Mouse (Mus musculus) lung, postnatal 0 days (tissue): Measurements from ENCODE around the gene Ifit1bl2. TPM values are rescaled to one million over a fixed set of nuclear protein-coding genes. Genes with fewer than 3 reads are reported as not detected.
"Not testable (repeated sequence)": the region's sequence is repeated elsewhere in the genome, so short reads cannot be mapped to it uniquely, and the experiment has no call there.

Experiments used
- ATAC-seq: fragments of 200-750 bp; cut with Nextera tagmentation; 2 replicates; pipeline ENCODE4 v1.8.0; 2017; ENCODE audit warnings: moderate library complexity
- DNase-seq: peaks from one replicate; pipeline ENCODE4 v3.0.0-alpha.2; 2016; ENCODE audit warnings: low spot score
- H3K27ac ChIP-seq: fragments of 300-500 bp; sonication (generic); 2 replicates; pipeline ENCODE4 v1.5.1; 2014; ENCODE audit warnings: antibody characterized with exemption, mild to moderate bottlenecking, low read length, mixed read lengths
- H3K27me3 ChIP-seq: fragments of 300-500 bp; sonication (generic); replicated peaks from 2 replicates; pipeline ENCODE4 v1.6.1; 2014; ENCODE audit warnings: low read length, mixed read lengths; ENCODE audit not compliant: insufficient read depth
- H3K36me3 ChIP-seq: fragments of 300-500 bp; sonication (generic); 2 replicates; pipeline ENCODE4 v1.6.1; 2014; ENCODE audit warnings: low read length, mixed read lengths; ENCODE audit not compliant: insufficient read depth
- H3K4me1 ChIP-seq: fragments of 300-500 bp; sonication (generic); 2 replicates; pipeline ENCODE4 v1.6.1; 2014; ENCODE audit warnings: antibody characterized with exemption, low read depth, low read length, mixed read lengths; ENCODE audit not compliant: insufficient read depth
- H3K4me2 ChIP-seq: fragments of 300-500 bp; sonication (generic); replicated peaks from 2 replicates; pipeline ENCODE4 v1.6.1; 2014; ENCODE audit warnings: low read depth, mild to moderate bottlenecking, low read length, moderate library complexity, mixed read lengths
- H3K4me3 ChIP-seq: fragments of 300-500 bp; sonication (generic); 2 replicates; pipeline ENCODE4 v1.5.1; 2014; ENCODE audit warnings: low read depth, low read length
- H3K9ac ChIP-seq: fragments of 300-500 bp; sonication (generic); replicated peaks from 2 replicates; pipeline ENCODE4 v1.6.1; 2014; ENCODE audit warnings: low read depth, mild to moderate bottlenecking
- H3K9me3 ChIP-seq: fragments of 300-500 bp; sonication (generic); 2 replicates; pipeline ENCODE4 v1.6.1; 2016; ENCODE audit warnings: low read length, mixed read lengths
- CTCF ChIP-seq: IDR thresholded peaks from 2 replicates; pipeline ENCODE4 v1.5.1; 2016; ENCODE audit warnings: antibody characterized with exemption, mild to moderate bottlenecking
- EP300 ChIP-seq: IDR thresholded peaks from 2 replicates; pipeline ENCODE4 v1.6.1; 2016; ENCODE audit warnings: antibody characterized with exemption, mild to moderate bottlenecking, control low read depth
- WGBS: fragments of 180-500 bp; shearing (Covaris S2); extraction: QIAGEN DNeasy Blood & Tissue Kit; methylation state at CpG from one replicate; pipeline ENCODE4 v1.1.7; 2014; 5-methylcytosine and 5-hydroxymethylcytosine counted together
- polyA plus RNA-seq: library from polyadenylated mRNA; unstranded; fragments of >200 nt; fragmentation: Nextera tagmentation; extraction: Ambion mirVana; gene quantifications from 2 replicates; pipeline ENCODE4 v1.2.1, GENCODE M21; 2015

Ifit1bl2 gene
- polyA plus RNA-seq, 1 experiment from 2014 or later, result 0.54 TPM

DNA sequence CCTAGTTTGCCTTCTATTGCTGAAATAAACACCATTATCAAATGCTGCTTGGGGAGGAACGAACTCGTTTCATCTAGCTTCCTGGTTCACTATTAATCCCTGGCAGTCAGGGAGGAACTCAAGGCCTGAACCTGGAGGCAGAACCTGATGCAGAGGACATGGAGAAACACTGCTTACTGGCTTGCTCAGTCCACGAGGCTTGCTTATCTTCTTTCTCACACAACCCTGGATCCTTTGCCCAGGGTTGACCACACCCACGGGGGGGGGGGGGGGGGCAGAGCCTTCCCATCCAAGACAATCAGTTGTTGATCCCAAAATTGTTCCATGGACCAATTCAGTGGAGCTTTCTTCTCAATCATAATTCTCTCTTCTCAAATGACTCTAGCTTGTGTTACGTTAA, 22.2 kb upstream of the Ifit1bl2 start:
- Histone ChIP-seq H3K36me3 (no peaks in the 10 kb centered on the region), H3K27me3 (no peaks in the 10 kb centered on the region), H3K9me3 (no peaks in the 10 kb centered on the region), H3K27ac (no peak overlapping the region), H3K4me2 (no peak overlapping the region), H3K4me1 (no peaks in the 10 kb centered on the region), H3K9ac (no peak overlapping the region), H3K4me3 (no peak overlapping the region)
- DNase-seq (no peak), ATAC-seq (no peak)
- no peak for TF ChIP-seq EP300
- no peak for TF ChIP-seq CTCF
- WGBS, result 38% methylated on average over 5 of the region's 5 CpGs

DNA sequence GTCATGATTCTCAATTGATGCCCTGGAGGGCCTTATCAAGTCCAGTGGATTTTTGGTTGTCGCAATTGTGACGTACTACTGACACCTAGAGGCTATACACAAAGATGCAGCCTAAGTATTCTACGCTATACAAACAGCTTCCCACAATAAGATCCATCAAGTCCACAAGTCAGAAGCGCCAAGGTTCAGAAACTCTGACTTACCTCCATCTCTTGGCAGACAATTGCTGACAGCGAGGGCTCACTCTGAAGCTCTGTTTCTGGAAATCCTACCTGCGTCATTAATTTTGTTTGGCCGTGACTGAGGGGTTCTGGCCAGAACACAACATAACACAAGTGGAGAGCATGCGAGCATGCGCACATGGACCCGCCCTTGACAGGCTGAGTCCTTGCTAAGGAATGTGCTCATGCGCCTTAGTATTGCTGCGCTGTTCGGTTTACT, 21.5 kb upstream of the Ifit1bl2 start:
- H3K4me1 ChIP-seq, result no peaks in the 10 kb centered on the region
- no peak overlapping the region for H3K27ac ChIP-seq
- 14% methylated on average over 13 of the region's 13 CpGs for WGBS

DNA sequence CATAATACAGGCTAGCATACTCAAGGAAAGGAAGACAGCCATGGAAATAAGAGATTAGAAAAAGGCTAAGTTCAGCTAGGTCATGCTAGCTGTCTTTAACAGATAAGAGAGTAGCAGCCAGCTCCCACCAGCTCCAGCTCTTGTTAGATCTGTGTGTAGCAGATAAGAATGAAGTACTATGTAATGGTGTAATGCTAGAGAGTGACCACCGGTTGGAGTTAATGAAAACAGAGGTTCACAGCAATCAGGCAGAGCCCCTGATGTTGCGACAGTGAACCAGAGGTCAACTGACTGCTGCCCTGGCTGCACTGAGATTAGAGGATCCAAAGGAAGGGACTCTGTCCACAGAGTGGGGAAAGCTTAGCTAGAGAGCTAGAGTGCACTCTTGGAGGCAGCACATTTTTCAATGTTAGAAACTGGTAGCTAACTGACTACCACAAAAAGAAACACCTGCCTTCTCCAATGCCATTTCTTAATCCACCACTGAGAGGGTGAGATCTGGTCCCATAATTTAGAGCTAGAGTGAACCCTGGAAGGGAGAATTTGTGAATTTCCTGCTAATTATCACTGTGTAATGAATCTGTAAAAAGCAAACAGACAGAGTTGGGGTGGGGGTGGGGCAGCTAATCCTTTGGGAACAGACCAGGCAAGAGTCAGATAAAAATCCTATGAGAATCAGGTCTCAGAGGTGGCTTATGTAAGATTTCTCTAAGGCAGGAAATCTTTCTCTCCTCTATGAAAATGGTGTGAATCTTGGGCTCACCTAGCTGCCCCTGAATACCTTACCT, 16.2 kb upstream of the Ifit1bl2 start:
- H3K4me2 ChIP-seq, result no peak overlapping the region
- no peak overlapping the region for H3K4me3 ChIP-seq
- TF ChIP-seq CTCF, result no peak
- no peak for TF ChIP-seq EP300
- 21% methylated on average over 2 of the region's 2 CpGs for WGBS
- H3K9ac ChIP-seq, result no peak overlapping the region
- ATAC-seq (no peak), DNase-seq (no peak)
- H3K27ac ChIP-seq, result no peak overlapping the region
- H3K4me1 ChIP-seq, result no peaks in the 10 kb centered on the region
- H3K9me3 ChIP-seq, result no peaks in the 10 kb centered on the region
- H3K36me3 ChIP-seq, result no peaks in the 10 kb centered on the region
- H3K27me3 ChIP-seq, result no peaks in the 10 kb centered on the region

More for the DNA sequence above, 21.5 kb upstream of the Ifit1bl2 start:
- DNase-seq (peak; percentile 90), ATAC-seq (peak; percentile 97)
- Histone ChIP-seq H3K36me3 (no peaks in the 10 kb centered on the region), H3K4me3 (peak overlapping the region; percentile 39), H3K4me2 (peak overlapping the region; percentile 52), H3K27me3 (no peaks in the 10 kb centered on the region), H3K9ac (no peak overlapping the region), H3K9me3 (no peaks in the 10 kb centered on the region)
- TF ChIP-seq CTCF (peak; percentile 86), EP300 (no peak)

DNA sequence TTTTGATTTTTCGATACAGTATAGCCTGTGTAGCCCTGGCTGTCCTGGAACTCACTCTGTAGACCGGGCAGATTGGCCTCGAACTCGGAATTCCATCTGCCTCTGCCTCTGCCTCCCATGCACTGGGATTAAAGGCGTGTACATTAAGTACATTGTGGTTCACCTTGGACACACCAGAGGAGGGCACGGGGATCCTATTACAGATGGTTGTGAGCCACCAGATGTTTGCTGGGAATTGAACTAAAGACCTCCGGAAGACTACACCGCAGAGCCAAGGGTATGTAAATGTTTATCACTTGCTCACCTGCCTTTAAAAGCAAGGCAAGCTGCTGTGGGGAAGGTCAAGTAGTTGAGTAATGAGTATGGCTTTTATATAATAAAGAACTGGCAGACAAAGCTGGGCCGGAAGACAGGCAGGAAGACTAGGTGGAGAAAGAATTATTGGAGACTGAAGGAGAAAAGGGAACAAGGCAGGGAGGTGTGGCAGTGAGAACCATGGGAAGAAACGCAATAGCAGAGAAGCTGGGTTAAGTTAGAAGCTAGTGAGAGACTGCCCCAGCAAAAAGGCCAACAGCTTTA, 14.8 kb upstream of the Ifit1bl2 start:
- H3K9ac ChIP-seq, result no peak overlapping the region
- H3K4me3 ChIP-seq, result no peak overlapping the region
- TF ChIP-seq CTCF, result no peak
- no peak for TF ChIP-seq EP300
- WGBS, result 74% methylated on average over 10 of the region's 10 CpGs
- ATAC-seq (no peak), DNase-seq (no peak)
- H3K9me3 ChIP-seq, result no peaks in the 10 kb centered on the region
- no peaks in the 10 kb centered on the region for H3K4me1 ChIP-seq
- no peak overlapping the region for H3K4me2 ChIP-seq
- no peak overlapping the region for H3K27ac ChIP-seq
- H3K27me3 ChIP-seq, result no peaks in the 10 kb centered on the region
- no peaks in the 10 kb centered on the region for H3K36me3 ChIP-seq

DNA sequence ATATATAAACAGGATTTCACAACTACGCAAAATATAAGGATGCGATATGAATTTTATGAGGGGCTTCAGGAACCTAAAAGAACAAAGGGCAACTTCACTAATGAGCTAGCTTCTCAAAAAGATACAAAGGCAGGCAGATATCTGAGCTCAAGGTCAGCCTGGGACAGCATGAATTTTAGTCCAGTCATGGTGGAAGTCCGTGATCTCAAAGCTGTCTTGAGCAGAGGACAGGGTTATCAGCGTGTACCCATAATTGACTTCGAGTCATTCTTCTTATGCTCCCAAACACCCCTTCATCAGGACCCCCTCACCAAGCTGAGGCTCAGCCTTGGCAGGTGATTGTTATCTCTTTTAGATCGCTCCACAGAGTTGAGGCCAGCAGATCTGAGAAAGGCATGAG, 10.5 kb upstream of the Ifit1bl2 start:
- no peak overlapping the region for H3K4me2 ChIP-seq
- ATAC-seq (no peak), DNase-seq (no peak)
- no peak overlapping the region for H3K27ac ChIP-seq
- 77% methylated on average over 6 of the region's 6 CpGs for WGBS
- H3K9ac ChIP-seq, result no peak overlapping the region
- no peak overlapping the region for H3K4me3 ChIP-seq
- no peaks in the 10 kb centered on the region for H3K27me3 ChIP-seq
- no peaks in the 10 kb centered on the region for H3K4me1 ChIP-seq
- no peaks in the 10 kb centered on the region for H3K36me3 ChIP-seq
- no peaks in the 10 kb centered on the region for H3K9me3 ChIP-seq
- TF ChIP-seq EP300 (no peak), CTCF (no peak)

DNA sequence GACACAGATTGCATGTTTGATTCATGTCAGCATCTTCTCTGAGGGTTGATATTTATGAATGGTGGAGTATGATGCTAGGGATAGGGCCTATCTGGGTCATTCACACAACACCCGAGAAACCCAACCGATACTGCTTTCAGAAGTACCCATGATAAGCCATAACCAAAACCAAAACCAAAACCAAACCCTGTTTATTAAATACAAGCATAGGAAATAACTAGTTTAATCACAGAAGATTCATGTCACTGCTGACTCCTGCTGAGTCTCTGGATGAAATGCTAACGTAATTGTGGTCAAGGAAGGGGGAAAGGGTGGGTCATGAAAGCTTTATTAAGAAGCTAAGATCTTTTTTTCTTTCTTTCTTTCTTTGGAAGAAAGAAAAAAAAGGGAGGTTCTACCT, 9.7 kb upstream of the Ifit1bl2 start:
- DNase-seq (no peak), ATAC-seq (no peak)
- Histone ChIP-seq H3K27ac (no peak overlapping the region), H3K27me3 (no peaks in the 10 kb centered on the region), H3K4me1 (no peaks in the 10 kb centered on the region), H3K4me2 (no peak overlapping the region), H3K9ac (no peak overlapping the region), H3K4me3 (no peak overlapping the region), H3K9me3 (no peaks in the 10 kb centered on the region), H3K36me3 (no peaks in the 10 kb centered on the region)
- WGBS, result 90% methylated on average over 3 of the region's 3 CpGs
- TF ChIP-seq EP300, result no peak
- no peak for TF ChIP-seq CTCF

DNA sequence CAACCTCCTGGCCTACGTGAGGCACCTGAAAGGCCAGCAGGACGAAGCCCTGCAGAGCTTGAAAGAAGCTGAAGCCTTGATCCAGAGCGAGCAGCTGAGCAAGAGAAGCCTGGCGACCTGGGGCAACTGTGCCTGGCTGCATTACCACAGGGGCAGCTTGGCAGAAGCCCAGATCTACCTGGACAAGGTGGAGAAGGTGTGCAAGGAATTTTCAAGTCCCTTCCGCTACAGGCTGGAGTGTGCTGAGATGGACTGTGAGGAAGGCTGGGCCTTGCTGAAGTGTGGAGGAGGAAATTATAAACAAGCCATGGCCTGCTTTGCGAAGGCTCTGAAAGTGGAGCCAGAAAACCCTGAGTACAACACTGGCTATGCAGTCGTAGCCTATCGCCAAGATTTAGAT, 7.1 kb upstream of the Ifit1bl2 start:
- H3K9me3 ChIP-seq, H3K4me3 ChIP-seq, H3K27me3 ChIP-seq, H3K36me3 ChIP-seq, DNase-seq, H3K4me2 ChIP-seq, H3K27ac ChIP-seq, H3K9ac ChIP-seq, H3K4me1 ChIP-seq: not testable (repeated sequence)
- ATAC-seq, result peak; percentile 67
- 60% methylated on average over 8 of the region's 8 CpGs for WGBS
